Mouse (Mus musculus) CH12.LX (cell line): ENCODE data around the gene Trio.

Experiments used
- CTCF ChIP-seq, 2 experiments: IDR thresholded peaks in 1 of 2; conservative IDR thresholded peaks in 1 of 2; 2 replicates each; pipeline ENCODE4 v1.5.1; 2011 to 2012; ENCODE audit warnings: low read depth in 2 of 2, low read length in 2 of 2, improper control_type of control experiment in 1 of 2, inconsistent platforms in 1 of 2, mild to moderate bottlenecking in 1 of 2, moderate library complexity in 1 of 2
- ETS1 ChIP-seq: conservative IDR thresholded peaks from 2 replicates; pipeline ENCODE4 v1.6.1; 2012; ENCODE audit warnings: low read depth, mild to moderate bottlenecking, inconsistent platforms, low read length, improper control_type of control experiment, moderate library complexity
- SIN3A ChIP-seq: IDR thresholded peaks from 2 replicates; pipeline ENCODE4 v1.6.1; 2012; ENCODE audit warnings: low read length, improper control_type of control experiment, inconsistent platforms

GRCm38 (mm10) chr15:27684813-27685212 is 340.8 kb downstream of the Trio start:
- no peak for TF ChIP-seq ETS1
- TF ChIP-seq SIN3A = no peak
- TF ChIP-seq CTCF (conservative IDR thresholded peaks at IDR 0.05 in 1 of 2, IDR thresholded peaks at IDR 0.05 in 1 of 2; ENCODE audit: low read depth in 2 of 2, low read length in 2 of 2) = no peak
